Mouse (Mus musculus): ENCODE data around the gene Smg9. TPM values are rescaled to one million over a fixed set of nuclear protein-coding genes. Genes with fewer than 3 reads are reported as not detected.

The Smg9 gene
- polyA plus RNA-seq, 1 experiment from 2014 or later: 20.9 TPM

DNA sequence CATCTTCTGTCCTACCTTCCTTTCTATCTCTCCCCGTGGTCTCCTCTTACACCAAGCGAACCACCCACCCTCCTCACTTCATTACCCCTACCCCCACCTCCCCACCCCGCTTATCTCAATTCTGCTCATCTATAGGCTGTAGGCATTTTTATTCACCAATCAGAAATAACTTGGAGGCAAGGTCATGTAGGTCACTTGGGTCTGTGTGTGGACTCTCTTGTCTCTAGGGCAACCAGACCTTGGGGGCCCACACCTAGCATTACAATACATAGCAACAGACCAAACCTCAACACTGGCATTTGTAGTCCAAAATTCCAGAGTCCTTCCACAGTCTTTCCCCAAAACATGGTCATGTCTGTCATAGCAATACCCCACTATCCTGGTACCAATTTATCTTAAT is 11.4 kb downstream of the Smg9 start:
- Histone ChIP-seq H3K4me1 (ENCODE audit: control insufficient read depth, insufficient read depth, low read length) (no peaks in the 10 kb centered on the region), H3K36me3 (ENCODE audit: control insufficient read depth, insufficient read depth, low read length) (peaks cover 2% of the 10 kb centered on the region; the same call in 1 of the 2 replicates), H3K27ac (ENCODE audit: low read depth, low read length) (no peak overlapping the region), H3K9ac (ENCODE audit: low read length) (no peak overlapping the region), H3K9me3 (ENCODE audit: control insufficient read depth, low read length) (no peaks in the 10 kb centered on the region; the same call in 1 of the 2 replicates), H3K27me3 (ENCODE audit: control insufficient read depth, insufficient read depth, low read length) (no peaks in the 10 kb centered on the region), H3K4me3 (ENCODE audit: low read depth, low read length) (no peak overlapping the region), H3K4me2 (no peak overlapping the region)
- ATAC-seq (ENCODE audit: low FRiP score): no peak
- DNase-seq (ENCODE audit: low spot score, missing footprints): no peak
- whole genome bisulfite sequencing: 78% methylated on average over 3 of the region's 3 CpGs

DNA sequence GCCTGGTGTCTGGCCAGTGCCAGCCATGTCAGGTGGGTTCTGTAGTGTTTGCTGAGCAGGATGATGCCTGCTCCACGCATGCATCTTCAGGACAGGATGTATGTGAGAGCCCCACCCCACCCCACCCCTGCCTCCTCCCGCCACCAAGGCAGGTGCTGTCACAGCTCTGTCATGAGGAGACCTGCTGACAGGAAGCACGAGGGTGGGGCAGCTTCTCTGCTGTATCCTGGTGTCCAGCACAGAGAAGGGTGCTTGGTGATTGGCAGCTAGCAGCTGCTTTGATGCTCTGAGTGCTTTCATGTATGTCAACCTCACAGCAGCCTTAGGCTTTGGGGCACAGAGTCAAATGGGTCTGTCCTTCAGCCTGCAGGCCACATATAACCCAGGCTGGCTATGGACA is 14.2 kb downstream of the Smg9 start:
- Histone ChIP-seq H3K27ac (ENCODE audit: low read depth, low read length) (no peak overlapping the region), H3K4me3 (ENCODE audit: low read depth, low read length) (no peak overlapping the region)
- ATAC-seq (ENCODE audit: low FRiP score): no peak

DNA sequence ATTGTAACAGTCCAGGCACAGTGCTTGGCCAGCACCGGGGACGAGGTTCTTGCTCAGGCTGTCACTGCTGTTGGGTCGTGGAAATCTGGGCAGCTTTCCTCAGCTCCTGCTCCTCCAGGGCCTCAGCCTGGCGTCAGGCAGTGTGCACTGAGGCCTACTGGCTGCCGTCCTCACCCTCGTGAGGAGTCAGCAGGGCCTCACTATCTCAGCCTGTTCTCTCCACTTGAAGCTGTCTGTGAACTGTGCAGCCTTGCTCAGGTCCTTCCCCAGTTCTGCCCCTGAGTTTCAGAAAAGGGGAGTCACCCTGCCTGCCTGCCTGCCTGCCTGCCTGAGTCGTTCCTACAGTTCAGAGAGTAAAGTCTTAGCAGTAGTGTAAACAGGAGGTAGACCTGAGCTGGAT is 15.8 kb downstream of the Smg9 start:
- Histone ChIP-seq H3K27ac (ENCODE audit: low read depth, low read length) (no peak overlapping the region), H3K4me2 (no peak overlapping the region), H3K4me3 (ENCODE audit: low read depth, low read length) (no peak overlapping the region), H3K9me3 (ENCODE audit: control insufficient read depth, low read length) (no peaks in the 10 kb centered on the region; the same call in 1 of the 2 replicates), H3K9ac (ENCODE audit: low read length) (no peak overlapping the region), H3K36me3 (ENCODE audit: control insufficient read depth, insufficient read depth, low read length) (no peaks in the 10 kb centered on the region; the same call in 1 of the 2 replicates), H3K4me1 (ENCODE audit: control insufficient read depth, insufficient read depth, low read length) (peaks cover 11% of the 10 kb centered on the region), H3K27me3 (ENCODE audit: control insufficient read depth, insufficient read depth, low read length) (no peaks in the 10 kb centered on the region)
- WGBS: 87% methylated on average over 7 of the region's 7 CpGs
- ATAC-seq (ENCODE audit: low FRiP score): no peak
- peak; percentile 65 for DNase-seq (ENCODE audit: low spot score, missing footprints)

More for the DNA sequence above, 14.2 kb downstream of the Smg9 start:
- H3K36me3 ChIP-seq (ENCODE audit: control insufficient read depth, insufficient read depth, low read length): no peaks in the 10 kb centered on the region; the same call in 1 of the 2 replicates
- no peak overlapping the region for H3K4me2 ChIP-seq
- no peaks in the 10 kb centered on the region for H3K27me3 ChIP-seq (ENCODE audit: control insufficient read depth, insufficient read depth, low read length)
- DNase-seq (ENCODE audit: low spot score, missing footprints): peak; percentile 56
- no peaks in the 10 kb centered on the region; the same call in 1 of the 2 replicates for H3K9me3 ChIP-seq (ENCODE audit: control insufficient read depth, low read length)
- no peak overlapping the region for H3K9ac ChIP-seq (ENCODE audit: low read length)
- no peaks in the 10 kb centered on the region for H3K4me1 ChIP-seq (ENCODE audit: control insufficient read depth, insufficient read depth, low read length)
- WGBS: 96% methylated on average over 3 of the region's 3 CpGs

DNA sequence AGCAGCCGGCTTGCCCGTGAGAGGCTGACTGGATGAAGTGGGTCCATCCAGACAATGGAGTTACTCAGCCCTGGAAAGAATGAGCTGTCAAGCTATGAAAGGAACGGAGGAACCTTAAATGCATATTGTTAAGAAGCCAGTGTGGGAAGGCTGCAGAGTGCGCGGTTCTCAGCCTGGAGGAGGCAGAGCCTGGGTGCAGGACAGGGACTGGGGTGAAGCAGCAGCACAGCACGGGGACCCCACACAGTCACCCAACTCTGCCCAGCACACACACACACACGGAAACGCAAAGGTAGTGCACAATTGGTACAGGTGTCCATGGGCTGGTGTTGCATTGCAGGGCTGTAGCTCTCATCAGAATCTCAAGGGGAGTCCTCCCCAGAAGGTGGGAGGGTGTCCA is 20.2 kb downstream of the Smg9 start:
- Histone ChIP-seq H3K27ac (ENCODE audit: low read depth, low read length) (0 out of 2 replicates have a peak overlapping the region, but pooled peaks have one; percentile 5), H3K36me3 (ENCODE audit: control insufficient read depth, insufficient read depth, low read length) (no peaks in the 10 kb centered on the region; the same call in 1 of the 2 replicates), H3K9me3 (ENCODE audit: control insufficient read depth, low read length) (no peaks in the 10 kb centered on the region), H3K4me2 (no peak overlapping the region), H3K27me3 (ENCODE audit: control insufficient read depth, insufficient read depth, low read length) (no peaks in the 10 kb centered on the region), H3K9ac (ENCODE audit: low read length) (peak overlapping the region; percentile 18; the same call in 1 of the 2 replicates), H3K4me1 (ENCODE audit: control insufficient read depth, insufficient read depth, low read length) (peaks cover 16% of the 10 kb centered on the region), H3K4me3 (ENCODE audit: low read depth, low read length) (no peak overlapping the region)
- DNase-seq (ENCODE audit: low spot score, missing footprints) (peak; percentile 85), ATAC-seq (ENCODE audit: low FRiP score) (peak; percentile 46)
- WGBS: 41% methylated on average over 8 of the region's 8 CpGs

DNA sequence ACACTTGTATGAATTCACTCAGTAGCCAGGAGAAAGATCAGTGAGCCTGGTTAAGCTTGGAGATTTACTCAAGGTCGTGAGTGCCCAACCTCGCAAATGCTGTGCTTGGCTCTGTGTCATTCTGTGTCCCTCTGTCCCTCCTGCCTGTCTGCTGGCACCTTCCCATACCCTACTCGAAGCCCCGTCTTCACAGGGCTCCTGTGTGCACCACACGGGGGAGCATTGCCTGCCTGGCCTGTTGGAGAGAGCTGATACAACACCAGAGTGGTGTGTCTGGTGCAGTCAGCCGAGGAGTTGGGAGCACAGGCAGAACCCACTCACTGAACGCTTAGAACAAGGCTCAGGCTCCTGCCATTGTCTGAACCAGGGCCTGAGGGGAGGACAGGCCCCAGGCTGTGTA is 22.2 kb downstream of the Smg9 start:
- Histone ChIP-seq H3K9ac (ENCODE audit: low read length) (peak overlapping the region; percentile 30; the same call in 1 of the 2 replicates), H3K36me3 (ENCODE audit: control insufficient read depth, insufficient read depth, low read length) (no peaks in the 10 kb centered on the region), H3K4me2 (no peak overlapping the region), H3K4me1 (ENCODE audit: control insufficient read depth, insufficient read depth, low read length) (peaks cover 16% of the 10 kb centered on the region), H3K27ac (ENCODE audit: low read depth, low read length) (peak overlapping the region; percentile 36; the same call in 1 of the 2 replicates), H3K27me3 (ENCODE audit: control insufficient read depth, insufficient read depth, low read length) (no peaks in the 10 kb centered on the region), H3K9me3 (ENCODE audit: control insufficient read depth, low read length) (no peaks in the 10 kb centered on the region), H3K4me3 (ENCODE audit: low read depth, low read length) (no peak overlapping the region)
- WGBS: 68% methylated on average over 7 of the region's 7 CpGs
- peak; percentile 80 for DNase-seq (ENCODE audit: low spot score, missing footprints)
- no peak; the same call in 1 of the 2 replicates for ATAC-seq (ENCODE audit: low FRiP score)

DNA sequence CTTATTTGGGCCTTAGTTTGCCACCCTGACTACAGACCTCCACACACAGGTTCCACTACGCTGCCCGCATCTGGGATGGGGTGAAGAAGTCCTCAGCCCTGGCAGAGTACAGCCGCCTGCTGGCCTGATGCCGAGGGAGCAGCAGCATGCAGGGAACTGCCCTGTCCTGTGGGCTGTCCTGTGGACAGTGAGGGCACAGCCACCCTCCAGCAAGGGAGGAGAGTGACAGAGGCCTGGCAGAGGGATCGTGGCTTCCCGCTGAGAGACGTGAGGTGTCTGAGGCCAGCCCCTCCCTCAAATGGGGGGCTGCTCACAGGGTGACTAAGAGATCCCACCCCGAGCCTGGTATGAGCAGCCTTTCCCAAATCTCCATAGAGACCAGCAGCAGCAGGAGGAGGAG is 22.8 kb downstream of the Smg9 start:
- WGBS: 65% methylated on average over 8 of the region's 8 CpGs
- Histone ChIP-seq H3K4me1 (ENCODE audit: control insufficient read depth, insufficient read depth, low read length) (peaks cover 16% of the 10 kb centered on the region), H3K4me3 (ENCODE audit: low read depth, low read length) (no peak overlapping the region), H3K9me3 (ENCODE audit: control insufficient read depth, low read length) (no peaks in the 10 kb centered on the region), H3K9ac (ENCODE audit: low read length) (no peak overlapping the region), H3K4me2 (no peak overlapping the region), H3K27ac (ENCODE audit: low read depth, low read length) (peak overlapping the region; percentile 40), H3K27me3 (ENCODE audit: control insufficient read depth, insufficient read depth, low read length) (no peaks in the 10 kb centered on the region), H3K36me3 (ENCODE audit: control insufficient read depth, insufficient read depth, low read length) (no peaks in the 10 kb centered on the region)
- peak; percentile 83 for DNase-seq (ENCODE audit: low spot score, missing footprints)
- peak; percentile 54 for ATAC-seq (ENCODE audit: low FRiP score)

DNA sequence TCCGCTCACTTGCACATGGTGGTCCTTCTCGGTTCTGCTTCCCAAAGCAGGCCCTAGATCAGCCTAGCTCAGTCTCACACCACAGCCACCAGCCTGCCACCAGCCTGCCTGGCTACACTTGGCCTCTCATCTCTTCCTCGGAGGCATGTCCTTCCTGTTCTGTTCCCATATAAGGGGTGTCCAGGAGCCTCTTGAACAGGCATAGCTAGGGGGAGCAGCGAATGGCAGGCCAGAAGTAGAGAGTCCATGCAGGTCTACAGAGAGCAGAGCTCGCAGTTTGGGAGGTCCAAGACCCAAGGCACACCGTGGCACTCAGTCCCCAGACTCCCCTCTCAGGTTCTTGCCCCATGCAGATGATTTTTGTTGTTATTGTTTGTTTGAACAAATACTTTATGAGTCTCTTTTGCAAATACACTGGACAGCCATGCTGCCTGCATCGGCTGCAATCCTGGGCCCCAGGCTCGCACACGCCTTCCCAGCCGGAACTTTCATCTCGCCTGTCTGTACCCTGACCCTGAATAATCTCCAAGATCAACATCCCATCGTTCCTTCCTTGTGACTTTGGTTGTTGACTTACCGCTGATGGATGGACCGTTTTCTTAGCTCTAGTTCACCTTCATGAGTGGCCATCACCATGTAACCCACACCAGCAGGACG is 23.8 kb downstream of the Smg9 start:
- Histone ChIP-seq H3K4me1 (ENCODE audit: control insufficient read depth, insufficient read depth, low read length) (peaks cover 16% of the 10 kb centered on the region), H3K9ac (ENCODE audit: low read length) (no peak overlapping the region), H3K27me3 (ENCODE audit: control insufficient read depth, insufficient read depth, low read length) (no peaks in the 10 kb centered on the region), H3K36me3 (ENCODE audit: control insufficient read depth, insufficient read depth, low read length) (no peaks in the 10 kb centered on the region), H3K27ac (ENCODE audit: low read depth, low read length) (no peak overlapping the region), H3K9me3 (ENCODE audit: control insufficient read depth, low read length) (no peaks in the 10 kb centered on the region), H3K4me2 (no peak overlapping the region), H3K4me3 (ENCODE audit: low read depth, low read length) (no peak overlapping the region)
- no peak for ATAC-seq (ENCODE audit: low FRiP score)
- DNase-seq (ENCODE audit: low spot score, missing footprints): peak; percentile 67
- WGBS: 90% methylated on average over 15 of the region's 15 CpGs

DNA sequence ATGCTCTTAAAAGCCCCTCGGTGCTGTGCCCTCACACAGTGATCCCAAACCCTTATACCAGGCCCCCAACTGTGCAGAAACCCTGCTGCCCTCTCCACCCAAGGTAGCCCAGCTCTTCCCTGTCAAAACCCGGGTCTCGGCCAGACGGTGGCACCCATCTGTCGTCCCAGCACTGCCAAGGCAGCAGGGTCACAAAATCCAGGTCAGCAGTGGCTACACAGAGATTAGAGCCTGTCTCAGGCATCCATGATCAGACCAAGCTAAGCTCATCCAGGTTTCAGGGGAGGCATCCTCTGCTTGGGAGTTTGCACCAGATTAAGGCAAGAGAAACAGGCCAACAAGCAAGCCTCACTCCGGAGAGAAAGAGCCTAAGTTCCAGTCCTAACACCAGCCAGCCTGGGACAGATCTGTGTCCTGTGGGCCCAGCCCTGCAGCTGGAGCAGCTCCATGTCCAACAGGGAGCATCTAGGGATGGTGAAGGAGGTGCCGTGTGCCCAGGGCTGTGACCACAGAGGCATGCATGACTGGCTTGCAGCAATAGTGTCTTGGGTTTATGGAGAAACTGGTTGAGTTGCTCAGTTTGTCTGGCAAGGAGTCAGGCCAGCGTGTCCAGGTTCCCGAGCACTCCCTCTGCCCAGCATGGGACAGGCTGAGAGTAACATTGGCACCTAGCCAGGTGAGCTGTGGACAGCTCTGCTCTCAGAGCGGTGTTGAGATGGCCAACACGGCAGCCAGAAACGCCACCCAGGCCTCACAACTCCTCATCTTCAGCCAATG is 24.7 kb downstream of the Smg9 start:
- ATAC-seq (ENCODE audit: low FRiP score) (no peak), DNase-seq (ENCODE audit: low spot score, missing footprints) (no peak)
- no peak overlapping the region for H3K4me2 ChIP-seq
- 88% methylated on average over 12 of the region's 12 CpGs for WGBS
- H3K27ac ChIP-seq (ENCODE audit: low read depth, low read length): no peak overlapping the region
- H3K27me3 ChIP-seq (ENCODE audit: control insufficient read depth, insufficient read depth, low read length): no peaks in the 10 kb centered on the region
- H3K36me3 ChIP-seq (ENCODE audit: control insufficient read depth, insufficient read depth, low read length): no peaks in the 10 kb centered on the region
- no peak overlapping the region for H3K9ac ChIP-seq (ENCODE audit: low read length)
- H3K9me3 ChIP-seq (ENCODE audit: control insufficient read depth, low read length): no peaks in the 10 kb centered on the region
- peaks cover 14% of the 10 kb centered on the region for H3K4me1 ChIP-seq (ENCODE audit: control insufficient read depth, insufficient read depth, low read length)
- no peak overlapping the region for H3K4me3 ChIP-seq (ENCODE audit: low read depth, low read length)

DNA sequence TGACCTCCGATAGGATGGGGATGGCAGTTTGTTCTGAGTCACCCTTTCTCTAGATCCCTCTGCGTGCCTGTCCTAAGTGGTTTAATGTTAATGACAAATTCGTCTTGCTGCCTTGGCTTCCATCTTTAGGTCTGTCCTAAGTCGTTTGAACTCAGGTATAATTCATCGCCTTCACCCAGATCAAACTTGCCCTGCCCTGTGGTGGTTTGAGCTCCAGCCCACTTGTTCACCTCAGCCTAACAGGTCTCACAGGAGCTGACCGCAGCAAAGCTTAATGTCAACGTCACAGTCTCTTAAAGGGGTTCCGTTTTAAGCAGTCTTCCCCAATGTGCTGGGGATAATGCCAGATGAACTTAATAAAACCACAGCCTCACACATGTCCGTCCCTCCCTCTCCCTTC is 26.5 kb downstream of the Smg9 start:
- Histone ChIP-seq H3K27me3 (ENCODE audit: control insufficient read depth, insufficient read depth, low read length) (no peaks in the 10 kb centered on the region), H3K9ac (ENCODE audit: low read length) (no peak overlapping the region), H3K27ac (ENCODE audit: low read depth, low read length) (no peak overlapping the region), H3K36me3 (ENCODE audit: control insufficient read depth, insufficient read depth, low read length) (no peaks in the 10 kb centered on the region), H3K9me3 (ENCODE audit: control insufficient read depth, low read length) (no peaks in the 10 kb centered on the region), H3K4me1 (ENCODE audit: control insufficient read depth, insufficient read depth, low read length) (peaks cover 5% of the 10 kb centered on the region), H3K4me2 (no peak overlapping the region), H3K4me3 (ENCODE audit: low read depth, low read length) (no peak overlapping the region)
- 86% methylated on average over 9 of the region's 9 CpGs for WGBS
- DNase-seq (ENCODE audit: low spot score, missing footprints) (peak; percentile 56), ATAC-seq (ENCODE audit: low FRiP score) (no peak)

Data from midbrain, embryonic 11.5 days (tissue).